Mouse (Mus musculus): ENCODE measurements around the gene Tex37. TPM values are rescaled to one million over a fixed set of nuclear protein-coding genes. Genes with fewer than 3 reads are reported as not detected.

Tex37 gene
- polyA plus RNA-seq, 1 experiment from 2014 or later, result not detected

DNA sequence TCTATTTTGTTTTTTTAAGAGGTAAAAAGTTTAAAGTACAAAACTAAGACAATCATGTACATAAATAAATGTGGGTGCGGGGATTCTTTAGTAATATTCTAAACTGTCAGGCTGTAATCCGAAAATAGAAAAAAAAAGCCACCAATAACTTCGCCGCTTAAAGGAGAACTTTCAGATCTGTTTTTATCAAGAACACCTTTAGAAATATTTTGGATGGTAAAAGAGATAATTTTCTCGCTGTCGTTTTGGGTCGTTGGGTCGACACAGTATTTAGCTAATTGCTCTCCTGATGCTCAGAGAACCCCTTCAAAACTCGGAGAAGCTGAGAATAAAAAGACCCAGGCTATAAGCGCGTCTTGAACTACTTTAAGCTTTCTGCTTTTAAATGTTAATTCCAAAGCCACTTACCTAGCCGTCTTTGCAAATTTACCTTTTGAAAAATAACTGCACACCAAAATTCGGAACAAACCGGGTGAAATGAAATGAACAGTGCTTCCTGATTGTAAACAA, 36.6 kb upstream of the Tex37 start:
- Histone ChIP-seq H3K9me3 (ENCODE audit: control insufficient read depth, low read length) (no peaks in the 10 kb centered on the region), H3K9ac (replicated peaks; ENCODE audit: low read depth, low read length) (no peak overlapping the region), H3K27me3 (ENCODE audit: control insufficient read depth, insufficient read depth, low read length) (peaks cover 39% of the 10 kb centered on the region), H3K4me1 (ENCODE audit: control insufficient read depth, insufficient read depth, low read length) (peaks cover 11% of the 10 kb centered on the region), H3K36me3 (ENCODE audit: control insufficient read depth, insufficient read depth, low read length) (no peaks in the 10 kb centered on the region), H3K27ac (ENCODE audit: low read depth, low read length) (no peak overlapping the region), H3K4me3 (ENCODE audit: low read depth, low read length) (no peak overlapping the region), H3K4me2 (ENCODE audit: low read depth, low read length) (no peak overlapping the region)
- WGBS, result 3% methylated on average over 14 of the region's 14 CpGs
- ATAC-seq (ENCODE audit: low read depth), result no peak

DNA sequence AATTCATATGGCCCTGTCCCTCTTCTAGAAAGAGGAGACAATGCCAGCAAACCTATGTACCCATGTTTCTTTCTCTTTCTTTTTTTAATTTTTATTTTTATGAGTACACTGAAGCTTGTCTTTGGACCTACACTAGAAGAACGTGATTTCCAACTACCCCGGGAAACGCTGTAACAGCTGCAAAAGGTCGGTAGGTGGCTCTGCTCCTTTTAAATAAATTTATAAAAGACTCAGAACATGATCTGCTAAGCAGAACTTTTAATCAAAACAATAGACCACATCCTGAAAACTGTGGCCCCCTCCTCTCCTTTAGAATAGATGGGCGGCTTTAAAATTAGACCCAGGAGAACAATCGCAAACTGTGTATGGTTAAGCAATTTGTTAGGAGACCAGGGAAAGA, 35.3 kb upstream of the Tex37 start:
- no peak overlapping the region for H3K4me2 ChIP-seq (ENCODE audit: low read depth, low read length)
- ATAC-seq (ENCODE audit: low read depth), result 0 out of 2 replicates have a peak, but pooled peaks have one; percentile 7
- no peak overlapping the region for H3K9ac ChIP-seq (replicated peaks; ENCODE audit: low read depth, low read length)
- no peak overlapping the region for H3K4me3 ChIP-seq (ENCODE audit: low read depth, low read length)
- H3K4me1 ChIP-seq (ENCODE audit: control insufficient read depth, insufficient read depth, low read length), result peaks cover 11% of the 10 kb centered on the region
- H3K9me3 ChIP-seq (ENCODE audit: control insufficient read depth, low read length), result no peaks in the 10 kb centered on the region
- no peak overlapping the region for H3K27ac ChIP-seq (ENCODE audit: low read depth, low read length)
- H3K36me3 ChIP-seq (ENCODE audit: control insufficient read depth, insufficient read depth, low read length), result no peaks in the 10 kb centered on the region
- peaks cover 35% of the 10 kb centered on the region for H3K27me3 ChIP-seq (ENCODE audit: control insufficient read depth, insufficient read depth, low read length)
- 14% methylated on average over 6 of the region's 6 CpGs for WGBS

DNA sequence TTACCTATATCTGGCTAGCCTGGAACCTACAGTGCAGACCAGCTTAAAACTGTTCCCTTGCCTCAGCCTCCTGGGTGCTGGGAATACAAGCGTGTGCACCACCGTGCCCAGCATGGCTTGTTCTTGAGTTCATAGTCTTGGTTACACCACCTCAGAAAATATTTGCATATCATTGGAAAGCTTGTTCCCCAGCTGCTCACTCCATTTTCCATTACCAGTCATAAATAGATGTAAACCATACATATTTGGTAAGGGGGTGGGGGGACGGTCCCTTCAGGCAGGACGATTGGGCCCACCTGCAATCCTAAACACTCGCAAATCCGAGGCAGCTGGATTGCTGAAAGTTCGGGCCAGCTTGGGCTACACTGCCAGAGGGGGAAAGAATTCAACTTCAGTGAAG, 34.5 kb upstream of the Tex37 start:
- ATAC-seq (ENCODE audit: low read depth), result no peak
- 76% methylated on average over 7 of the region's 7 CpGs for WGBS
- Histone ChIP-seq H3K4me2 (ENCODE audit: low read depth, low read length) (no peak overlapping the region), H3K27me3 (ENCODE audit: control insufficient read depth, insufficient read depth, low read length) (peaks cover 29% of the 10 kb centered on the region), H3K4me1 (ENCODE audit: control insufficient read depth, insufficient read depth, low read length) (peaks cover 11% of the 10 kb centered on the region), H3K27ac (ENCODE audit: low read depth, low read length) (no peak overlapping the region), H3K9ac (replicated peaks; ENCODE audit: low read depth, low read length) (no peak overlapping the region), H3K36me3 (ENCODE audit: control insufficient read depth, insufficient read depth, low read length) (no peaks in the 10 kb centered on the region), H3K9me3 (ENCODE audit: control insufficient read depth, low read length) (no peaks in the 10 kb centered on the region), H3K4me3 (ENCODE audit: low read depth, low read length) (no peak overlapping the region)

DNA sequence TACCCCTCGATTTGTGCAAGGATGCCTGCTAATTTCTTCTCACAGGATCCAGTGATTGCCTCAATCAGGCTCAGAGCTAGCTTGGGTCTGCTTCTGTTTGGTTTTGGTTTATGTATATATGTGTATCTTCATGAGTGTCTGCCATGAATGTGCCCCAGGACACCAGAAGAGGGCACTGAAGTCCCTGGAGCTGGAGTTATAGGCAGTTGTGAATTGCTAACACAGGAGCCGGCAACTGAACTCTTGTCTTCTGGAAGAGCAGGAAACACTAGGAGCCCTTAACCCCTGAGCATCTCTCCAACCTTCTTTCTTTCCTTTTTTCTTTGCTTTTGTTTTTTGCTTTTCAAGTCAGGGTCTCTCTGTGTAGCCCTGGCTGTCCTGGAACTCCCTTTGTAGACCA, 13.1 kb upstream of the Tex37 start:
- ATAC-seq (ENCODE audit: low read depth), result no peak
- WGBS, result 82% methylated on average over 2 of the region's 2 CpGs

DNA sequence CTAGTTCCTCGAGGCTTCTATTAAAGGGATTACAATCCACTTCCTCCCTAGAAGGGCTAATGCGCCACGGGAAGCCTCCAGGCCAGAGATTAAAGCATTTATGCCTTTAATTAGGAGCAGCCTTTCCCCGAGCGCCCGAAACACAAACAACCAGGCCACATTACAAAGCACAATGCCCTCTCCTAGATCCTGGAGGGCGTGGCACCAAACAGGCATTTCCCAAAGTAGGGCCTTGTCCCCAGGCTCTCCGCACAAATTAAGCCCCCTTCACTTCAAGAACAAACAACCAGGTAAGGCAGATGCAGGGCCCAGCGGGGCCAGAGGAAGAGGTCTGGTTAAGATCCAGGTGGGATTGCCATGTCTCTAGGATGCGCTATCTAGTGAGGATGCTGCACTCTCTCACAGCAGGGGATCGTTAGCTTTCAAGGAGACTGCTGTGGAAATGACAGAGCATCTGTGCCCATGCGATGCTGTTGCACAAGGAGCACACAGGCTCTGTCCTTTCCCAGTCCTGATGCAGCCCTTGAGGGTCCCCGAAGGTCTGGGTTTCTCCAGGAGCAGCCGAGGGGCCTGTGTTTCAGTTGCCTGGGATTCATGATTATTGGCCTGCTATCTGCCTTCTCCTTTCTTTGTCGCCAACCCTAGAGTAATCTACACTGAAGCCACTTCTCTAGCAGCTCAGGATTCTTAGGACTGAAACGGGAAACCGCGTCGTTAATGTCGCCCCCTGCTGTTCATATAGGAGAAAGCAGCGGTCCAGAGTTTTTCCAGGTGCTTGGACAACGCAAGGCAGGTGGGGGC, 2.7 kb upstream of the Tex37 start:
- no peaks in the 10 kb centered on the region for H3K36me3 ChIP-seq (ENCODE audit: control insufficient read depth, insufficient read depth, low read length)
- peak overlapping the region; percentile 40 for H3K27ac ChIP-seq (ENCODE audit: low read depth, low read length)
- H3K4me2 ChIP-seq (ENCODE audit: low read depth, low read length), result peak overlapping the region; percentile 32
- peaks cover 4% of the 10 kb centered on the region; the same call in 1 of the 2 replicates for H3K4me1 ChIP-seq (ENCODE audit: control insufficient read depth, insufficient read depth, low read length)
- H3K9ac ChIP-seq (replicated peaks; ENCODE audit: low read depth, low read length), result peak overlapping the region; percentile 25; the same call in 1 of the 2 replicates
- H3K4me3 ChIP-seq (ENCODE audit: low read depth, low read length), result no peak overlapping the region
- ATAC-seq (ENCODE audit: low read depth), result peak; percentile 87
- no peaks in the 10 kb centered on the region for H3K27me3 ChIP-seq (ENCODE audit: control insufficient read depth, insufficient read depth, low read length)
- 3% methylated on average over 22 of the region's 22 CpGs for WGBS
- H3K9me3 ChIP-seq (ENCODE audit: control insufficient read depth, low read length), result no peaks in the 10 kb centered on the region

More for the DNA sequence above, 13.1 kb upstream of the Tex37 start:
- no peak overlapping the region for H3K27ac ChIP-seq (ENCODE audit: low read depth, low read length)
- no peak overlapping the region for H3K4me3 ChIP-seq (ENCODE audit: low read depth, low read length)
- no peak overlapping the region for H3K9ac ChIP-seq (replicated peaks; ENCODE audit: low read depth, low read length)
- H3K4me1 ChIP-seq (ENCODE audit: control insufficient read depth, insufficient read depth, low read length), result no peaks in the 10 kb centered on the region
- H3K9me3 ChIP-seq (ENCODE audit: control insufficient read depth, low read length), result no peaks in the 10 kb centered on the region
- no peaks in the 10 kb centered on the region for H3K36me3 ChIP-seq (ENCODE audit: control insufficient read depth, insufficient read depth, low read length)
- no peak overlapping the region for H3K4me2 ChIP-seq (ENCODE audit: low read depth, low read length)
- no peaks in the 10 kb centered on the region for H3K27me3 ChIP-seq (ENCODE audit: control insufficient read depth, insufficient read depth, low read length)

DNA sequence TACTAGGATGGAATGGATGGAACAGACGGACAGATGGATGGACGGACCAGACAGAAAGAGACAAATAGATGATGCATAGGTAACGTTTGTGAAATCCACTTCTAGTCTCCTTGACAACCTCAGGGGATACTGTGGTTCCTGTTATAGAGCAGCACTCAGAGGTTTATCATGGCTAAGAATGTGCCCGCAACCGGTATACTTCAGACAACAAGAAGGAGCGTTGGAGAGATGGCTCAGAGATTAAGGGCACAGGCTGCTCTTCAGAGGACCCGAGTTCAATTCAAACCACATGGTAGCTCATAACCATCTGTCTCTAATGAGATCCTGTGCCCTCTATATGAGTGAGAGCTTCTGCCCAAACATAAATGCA, 6.3 kb downstream of the Tex37 start:
- Histone ChIP-seq H3K9ac (replicated peaks; ENCODE audit: low read depth, low read length) (no peak overlapping the region), H3K4me1 (ENCODE audit: control insufficient read depth, insufficient read depth, low read length) (no peaks in the 10 kb centered on the region), H3K27ac (ENCODE audit: low read depth, low read length) (no peak overlapping the region), H3K9me3 (ENCODE audit: control insufficient read depth, low read length) (no peaks in the 10 kb centered on the region), H3K4me3 (ENCODE audit: low read depth, low read length) (peak overlapping the region; percentile 1; the same call in 1 of the 2 replicates), H3K4me2 (ENCODE audit: low read depth, low read length) (peak overlapping the region; percentile 29; the same call in 1 of the 2 replicates), H3K36me3 (ENCODE audit: control insufficient read depth, insufficient read depth, low read length) (no peaks in the 10 kb centered on the region), H3K27me3 (ENCODE audit: control insufficient read depth, insufficient read depth, low read length) (no peaks in the 10 kb centered on the region)
- WGBS, result 76% methylated on average over 7 of the region's 7 CpGs
- ATAC-seq (ENCODE audit: low read depth), result no peak; the same call in 1 of the 2 replicates

DNA sequence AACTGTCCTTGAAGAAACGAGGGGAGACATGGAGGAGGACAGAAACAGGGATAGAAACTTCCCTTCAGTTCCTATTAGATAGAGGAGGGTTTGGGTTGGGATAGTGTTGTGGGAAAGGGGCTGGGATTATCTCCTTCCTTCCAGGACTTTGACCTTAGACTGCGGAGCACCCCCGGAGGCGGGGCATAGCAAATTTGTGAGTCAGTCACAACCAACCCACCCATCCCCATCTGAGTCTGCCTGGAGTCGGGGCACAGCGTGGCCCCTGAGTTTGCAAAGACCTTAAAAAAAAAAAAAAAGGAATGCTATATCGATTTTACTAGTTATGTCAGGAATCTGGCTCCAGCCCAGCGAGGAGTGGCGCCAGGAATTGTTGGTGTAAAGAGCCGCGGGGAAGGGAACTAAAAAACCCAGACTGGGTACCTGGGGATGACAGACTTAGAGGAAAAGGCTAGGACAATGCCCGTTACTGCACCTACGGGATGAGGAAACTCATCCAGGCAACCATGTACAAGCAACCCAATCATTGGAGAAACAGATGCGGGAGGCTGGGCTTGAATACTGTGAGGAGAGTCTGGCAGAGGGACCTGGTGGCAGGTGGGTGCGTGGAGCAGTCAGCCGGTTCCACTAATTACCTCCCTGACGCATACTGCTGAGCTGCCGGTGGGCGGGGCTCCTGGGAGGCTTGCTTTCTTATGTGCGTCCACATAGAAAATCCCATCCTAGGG, 6.9 kb downstream of the Tex37 start:
- Histone ChIP-seq H3K4me1 (ENCODE audit: control insufficient read depth, insufficient read depth, low read length) (no peaks in the 10 kb centered on the region), H3K4me2 (ENCODE audit: low read depth, low read length) (peak overlapping the region; percentile 29), H3K27ac (ENCODE audit: low read depth, low read length) (no peak overlapping the region), H3K36me3 (ENCODE audit: control insufficient read depth, insufficient read depth, low read length) (no peaks in the 10 kb centered on the region), H3K9me3 (ENCODE audit: control insufficient read depth, low read length) (no peaks in the 10 kb centered on the region), H3K4me3 (ENCODE audit: low read depth, low read length) (peak overlapping the region; percentile 1; the same call in 1 of the 2 replicates), H3K9ac (replicated peaks; ENCODE audit: low read depth, low read length) (no peak overlapping the region), H3K27me3 (ENCODE audit: control insufficient read depth, insufficient read depth, low read length) (no peaks in the 10 kb centered on the region)
- ATAC-seq (ENCODE audit: low read depth), result peak; percentile 76; the same call in 1 of the 2 replicates
- 15% methylated on average over 20 of the region's 20 CpGs for WGBS

DNA sequence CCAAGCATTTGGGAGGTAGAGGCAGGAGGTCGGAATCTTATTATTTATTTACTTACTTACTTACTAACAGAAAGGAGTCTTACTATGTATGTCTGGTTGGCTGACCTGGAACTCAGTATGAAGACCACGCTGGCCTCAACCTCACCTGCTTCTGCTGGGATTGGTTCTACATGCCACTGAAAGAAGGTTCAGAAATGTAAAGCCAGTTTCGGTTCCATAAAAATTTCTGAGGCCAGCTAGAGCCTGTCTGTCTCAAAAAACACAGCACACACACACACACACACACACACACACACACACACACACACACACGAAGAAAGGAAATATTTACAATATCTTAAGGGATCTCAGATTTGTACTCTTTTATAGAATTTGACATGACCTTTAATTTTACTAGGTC, 8.4 kb downstream of the Tex37 start:
- no peaks in the 10 kb centered on the region for H3K27me3 ChIP-seq (ENCODE audit: control insufficient read depth, insufficient read depth, low read length)
- WGBS, result 80% methylated on average over 4 of the region's 4 CpGs
- H3K9ac ChIP-seq (replicated peaks; ENCODE audit: low read depth, low read length), result no peak overlapping the region
- no peak overlapping the region for H3K4me3 ChIP-seq (ENCODE audit: low read depth, low read length)
- no peaks in the 10 kb centered on the region for H3K9me3 ChIP-seq (ENCODE audit: control insufficient read depth, low read length)
- peaks cover 3% of the 10 kb centered on the region; the same call in 1 of the 2 replicates for H3K36me3 ChIP-seq (ENCODE audit: control insufficient read depth, insufficient read depth, low read length)
- no peak overlapping the region for H3K4me2 ChIP-seq (ENCODE audit: low read depth, low read length)
- H3K27ac ChIP-seq (ENCODE audit: low read depth, low read length), result no peak overlapping the region
- ATAC-seq (ENCODE audit: low read depth), result no peak
- H3K4me1 ChIP-seq (ENCODE audit: control insufficient read depth, insufficient read depth, low read length), result no peaks in the 10 kb centered on the region

DNA sequence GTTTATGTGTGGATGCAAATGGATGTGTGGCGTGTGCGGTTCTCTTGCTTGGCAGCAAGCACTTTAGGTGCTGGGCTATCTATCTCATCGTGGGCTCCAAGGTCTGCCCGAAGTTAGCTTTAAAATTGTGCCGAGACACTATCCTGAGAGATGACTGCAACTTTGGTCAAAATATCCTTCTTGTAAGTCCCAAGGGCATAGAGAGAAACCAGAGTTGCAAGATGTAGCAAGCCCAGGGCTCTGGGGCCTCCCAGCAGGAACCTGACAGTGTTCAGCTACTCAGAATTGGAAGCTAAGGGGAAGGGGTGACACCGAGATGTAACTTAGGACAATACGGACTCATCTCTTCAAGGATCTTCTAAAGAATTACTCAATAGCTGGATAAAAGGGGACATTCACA, 9.2 kb downstream of the Tex37 start:
- Histone ChIP-seq H3K4me2 (ENCODE audit: low read depth, low read length) (no peak overlapping the region), H3K9me3 (ENCODE audit: control insufficient read depth, low read length) (no peaks in the 10 kb centered on the region), H3K9ac (replicated peaks; ENCODE audit: low read depth, low read length) (no peak overlapping the region), H3K4me1 (ENCODE audit: control insufficient read depth, insufficient read depth, low read length) (no peaks in the 10 kb centered on the region), H3K36me3 (ENCODE audit: control insufficient read depth, insufficient read depth, low read length) (peaks cover 3% of the 10 kb centered on the region; the same call in 1 of the 2 replicates), H3K27me3 (ENCODE audit: control insufficient read depth, insufficient read depth, low read length) (no peaks in the 10 kb centered on the region), H3K27ac (ENCODE audit: low read depth, low read length) (no peak overlapping the region), H3K4me3 (ENCODE audit: low read depth, low read length) (no peak overlapping the region)
- no peak for ATAC-seq (ENCODE audit: low read depth)
- 90% methylated on average over 7 of the region's 7 CpGs for WGBS
